Mouse (Mus musculus): ENCODE data around the gene Ptprd.

DNA sequence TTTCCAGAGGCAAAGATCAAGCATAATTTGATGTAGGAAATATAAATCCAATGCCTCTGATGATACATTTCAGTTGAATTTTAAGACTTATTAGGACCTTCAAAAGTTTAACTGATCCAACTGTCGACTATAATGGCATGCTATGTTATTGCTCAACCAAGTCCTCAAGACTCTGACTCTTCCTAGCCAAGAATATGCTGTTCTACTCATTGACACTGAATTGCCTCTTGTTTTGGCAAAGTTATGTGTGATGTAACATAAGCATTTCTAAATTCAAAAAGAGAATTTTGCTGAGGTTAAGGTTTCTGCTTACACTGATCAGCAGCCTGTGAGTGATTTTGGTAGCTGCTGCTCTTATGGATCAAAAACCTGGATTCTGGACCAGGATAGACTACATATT, 1475.9 kb downstream of the Ptprd start:
- TF ChIP-seq CTCF (IDR thresholded peaks at IDR 0.05; ENCODE audit: borderline replicate concordance, extremely low read depth, insufficient read depth, insufficient read length) (no peak), POLR2A (IDR thresholded peaks at IDR 0.05; ENCODE audit: borderline replicate concordance, extremely low read depth, insufficient read depth, insufficient read length, poor library complexity, severe bottlenecking) (no peak)
